Mouse (Mus musculus): ENCODE data around the gene Car7. TPM values are rescaled to one million over a fixed set of nuclear protein-coding genes. Genes with fewer than 3 reads are reported as not detected.

Car7 gene
- polyA plus RNA-seq, 1 experiment from 2014 or later, result 0.42 TPM

GRCm38 (mm10) chr8:104536028-104536427 is 1.5 kb downstream of the Car7 start:
- Histone ChIP-seq H3K9ac (ENCODE audit: low read depth, low read length) (no peak overlapping the region), H3K27me3 (ENCODE audit: control insufficient read depth, insufficient read depth, low read length) (peaks cover 19% of the 10 kb centered on the region), H3K27ac (ENCODE audit: low read depth, low read length) (no peak overlapping the region), H3K4me3 (ENCODE audit: low read depth, low read length) (no peak overlapping the region), H3K36me3 (ENCODE audit: control insufficient read depth, insufficient read depth, low read length) (no peaks in the 10 kb centered on the region), H3K9me3 (ENCODE audit: control insufficient read depth, low read length) (no peaks in the 10 kb centered on the region), H3K4me1 (replicated peaks; ENCODE audit: control insufficient read depth, insufficient read depth, low read length) (0 out of 2 replicates have a peak, but pooled peaks cover 6% of the 10 kb centered on the region), H3K4me2 (replicated peaks; ENCODE audit: low read depth, low read length) (no peak overlapping the region)
- 83% methylated on average over 4 of the region's 4 CpGs for WGBS
- ATAC-seq (ENCODE audit: low FRiP score) (no peak), DNase-seq (ENCODE audit: low spot score) (no peak)

- ATAC-seq (ENCODE audit: low FRiP score), result no peak
These were observed 4.4 kb downstream of the Car7 start for GRCm38 (mm10) chr8:104538896-104539295.

GRCm38 (mm10) chr8:104539566-104539965 is 5.1 kb downstream of the Car7 start:
- Histone ChIP-seq H3K4me3 (ENCODE audit: low read depth, low read length) (no peak overlapping the region), H3K4me1 (replicated peaks; ENCODE audit: control insufficient read depth, insufficient read depth, low read length) (0 out of 2 replicates have a peak, but pooled peaks cover 5% of the 10 kb centered on the region), H3K9ac (ENCODE audit: low read depth, low read length) (no peak overlapping the region), H3K9me3 (ENCODE audit: control insufficient read depth, low read length) (no peaks in the 10 kb centered on the region), H3K27me3 (ENCODE audit: control insufficient read depth, insufficient read depth, low read length) (peaks cover 45% of the 10 kb centered on the region), H3K27ac (ENCODE audit: low read depth, low read length) (no peak overlapping the region), H3K36me3 (ENCODE audit: control insufficient read depth, insufficient read depth, low read length) (no peaks in the 10 kb centered on the region), H3K4me2 (replicated peaks; ENCODE audit: low read depth, low read length) (no peak overlapping the region)
- no peak for ATAC-seq (ENCODE audit: low FRiP score)
- DNase-seq (ENCODE audit: low spot score), result no peak
- 93% methylated on average over 2 of the region's 2 CpGs for WGBS

More at GRCm38 (mm10) chr8:104538896-104539295, 4.4 kb downstream of the Car7 start:
- WGBS, result 87% methylated on average over 4 of the region's 4 CpGs
- no peak for DNase-seq (ENCODE audit: low spot score)
- H3K9me3 ChIP-seq (ENCODE audit: control insufficient read depth, low read length), result no peaks in the 10 kb centered on the region
- no peak overlapping the region for H3K9ac ChIP-seq (ENCODE audit: low read depth, low read length)
- H3K4me1 ChIP-seq (replicated peaks; ENCODE audit: control insufficient read depth, insufficient read depth, low read length), result 0 out of 2 replicates have a peak, but pooled peaks cover 5% of the 10 kb centered on the region
- H3K36me3 ChIP-seq (ENCODE audit: control insufficient read depth, insufficient read depth, low read length), result no peaks in the 10 kb centered on the region
- H3K27ac ChIP-seq (ENCODE audit: low read depth, low read length), result no peak overlapping the region
- no peak overlapping the region for H3K4me2 ChIP-seq (replicated peaks; ENCODE audit: low read depth, low read length)
- H3K27me3 ChIP-seq (ENCODE audit: control insufficient read depth, insufficient read depth, low read length), result peaks cover 45% of the 10 kb centered on the region
- H3K4me3 ChIP-seq (ENCODE audit: low read depth, low read length), result no peak overlapping the region

DNA sequence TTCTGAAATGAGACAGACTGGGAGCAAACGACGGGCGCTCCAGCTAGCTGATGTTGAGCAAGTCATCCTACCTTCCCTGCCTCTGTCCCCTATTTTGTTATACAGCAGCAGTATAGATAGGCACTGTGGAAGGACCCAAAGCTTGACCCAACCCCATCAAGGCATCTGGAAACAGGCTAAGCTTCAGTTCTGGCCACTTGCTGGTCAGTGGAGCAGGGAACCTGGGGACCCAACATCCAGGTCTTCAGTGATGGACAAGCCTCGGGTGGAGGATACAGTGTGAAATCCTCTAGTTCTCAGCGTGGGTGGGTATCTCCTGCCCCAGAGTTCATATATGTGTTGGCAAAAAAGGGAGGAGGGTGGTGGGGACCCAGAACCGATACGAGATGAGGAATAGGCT is 5.7 kb downstream of the Car7 start:
- DNase-seq (ENCODE audit: low spot score), result peak; percentile 16
- Histone ChIP-seq H3K36me3 (ENCODE audit: control insufficient read depth, insufficient read depth, low read length) (no peaks in the 10 kb centered on the region), H3K4me3 (ENCODE audit: low read depth, low read length) (peak overlapping the region; percentile 49), H3K4me1 (replicated peaks; ENCODE audit: control insufficient read depth, insufficient read depth, low read length) (0 out of 2 replicates have a peak, but pooled peaks cover 4% of the 10 kb centered on the region), H3K27ac (ENCODE audit: low read depth, low read length) (no peak overlapping the region), H3K9ac (ENCODE audit: low read depth, low read length) (no peak overlapping the region), H3K27me3 (ENCODE audit: control insufficient read depth, insufficient read depth, low read length) (peaks cover 45% of the 10 kb centered on the region), H3K9me3 (ENCODE audit: control insufficient read depth, low read length) (no peaks in the 10 kb centered on the region), H3K4me2 (replicated peaks; ENCODE audit: low read depth, low read length) (peak overlapping the region; percentile 89)
- 44% methylated on average over 7 of the region's 7 CpGs for WGBS
- no peak for ATAC-seq (ENCODE audit: low FRiP score)

DNA sequence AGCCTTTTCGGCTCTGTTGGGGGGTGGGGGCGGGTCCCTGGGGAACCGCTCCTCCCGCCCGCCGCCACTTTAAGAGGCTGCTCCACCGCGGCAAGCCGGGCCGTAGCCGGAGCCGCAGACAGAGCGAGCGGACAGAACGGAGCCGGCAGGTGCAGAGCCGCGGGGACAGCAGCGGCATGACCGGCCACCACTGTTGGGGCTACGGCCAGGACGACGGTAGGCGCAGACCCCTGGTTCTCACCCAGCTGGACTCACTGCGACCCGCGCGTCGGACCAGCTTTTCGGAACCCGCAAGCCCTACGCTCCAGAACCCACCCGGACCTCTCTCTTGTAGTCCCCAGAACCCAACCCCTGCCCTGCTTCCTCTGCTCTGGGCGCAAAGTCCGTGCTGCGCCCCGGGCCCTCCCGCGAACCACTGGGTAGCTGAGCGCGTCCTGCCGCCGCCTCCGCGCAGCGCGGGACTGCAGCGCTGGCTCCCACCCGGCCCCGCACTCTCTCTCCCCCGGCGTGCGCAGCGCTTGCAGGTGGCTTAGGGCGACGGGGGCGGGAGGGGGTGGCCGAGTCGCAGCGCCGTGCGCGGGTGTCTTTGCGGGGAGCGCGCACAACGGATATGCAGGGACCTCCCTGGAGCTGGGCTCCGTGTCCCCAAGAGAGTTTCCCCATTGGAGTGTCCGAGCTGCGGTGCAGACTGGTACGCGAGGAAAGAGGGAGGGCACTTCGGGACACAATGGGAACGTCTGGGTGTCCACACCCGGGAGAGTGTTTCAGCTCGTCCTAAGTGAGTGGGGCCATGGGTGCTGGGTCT is 6.4 kb downstream of the Car7 start:
- Histone ChIP-seq H3K36me3 (ENCODE audit: control insufficient read depth, insufficient read depth, low read length) (no peaks in the 10 kb centered on the region), H3K27me3 (ENCODE audit: control insufficient read depth, insufficient read depth, low read length) (peaks cover 45% of the 10 kb centered on the region), H3K9me3 (ENCODE audit: control insufficient read depth, low read length) (no peaks in the 10 kb centered on the region), H3K4me3 (ENCODE audit: low read depth, low read length) (peak overlapping the region; percentile 49), H3K4me2 (replicated peaks; ENCODE audit: low read depth, low read length) (peak overlapping the region; percentile 89), H3K9ac (ENCODE audit: low read depth, low read length) (peak overlapping the region; percentile 37; the same call in 1 of the 2 replicates), H3K4me1 (replicated peaks; ENCODE audit: control insufficient read depth, insufficient read depth, low read length) (0 out of 2 replicates have a peak, but pooled peaks cover 3% of the 10 kb centered on the region), H3K27ac (ENCODE audit: low read depth, low read length) (no peak overlapping the region)
- ATAC-seq (ENCODE audit: low FRiP score), result peak; percentile 74
- WGBS, result under 1% methylated on average over 64 of the region's 76 CpGs
- peak; percentile 58 for DNase-seq (ENCODE audit: low spot score)

GRCm38 (mm10) chr8:104541515-104541880 is 7.0 kb downstream of the Car7 start:
- H3K4me2 ChIP-seq (replicated peaks; ENCODE audit: low read depth, low read length), result peak overlapping the region; percentile 89
- H3K9ac ChIP-seq (ENCODE audit: low read depth, low read length), result peak overlapping the region; percentile 37; the same call in 1 of the 2 replicates
- no peak for DNase-seq (ENCODE audit: low spot score)
- ATAC-seq (ENCODE audit: low FRiP score), result no peak
- WGBS, result 15% methylated on average over 8 of the region's 8 CpGs
- H3K36me3 ChIP-seq (ENCODE audit: control insufficient read depth, insufficient read depth, low read length), result no peaks in the 10 kb centered on the region
- peak overlapping the region; percentile 49 for H3K4me3 ChIP-seq (ENCODE audit: low read depth, low read length)
- no peaks in the 10 kb centered on the region for H3K9me3 ChIP-seq (ENCODE audit: control insufficient read depth, low read length)
- no peak overlapping the region for H3K27ac ChIP-seq (ENCODE audit: low read depth, low read length)
- peaks cover 45% of the 10 kb centered on the region for H3K27me3 ChIP-seq (ENCODE audit: control insufficient read depth, insufficient read depth, low read length)
- 0 out of 2 replicates have a peak, but pooled peaks cover 3% of the 10 kb centered on the region for H3K4me1 ChIP-seq (replicated peaks; ENCODE audit: control insufficient read depth, insufficient read depth, low read length)

GRCm38 (mm10) chr8:104542160-104542559 is 7.7 kb downstream of the Car7 start:
- DNase-seq (ENCODE audit: low spot score), result peak; percentile 13
- WGBS, result 9% methylated on average over 11 of the region's 11 CpGs
- H3K36me3 ChIP-seq (ENCODE audit: control insufficient read depth, insufficient read depth, low read length), result no peaks in the 10 kb centered on the region
- H3K9ac ChIP-seq (ENCODE audit: low read depth, low read length), result no peak overlapping the region
- H3K27me3 ChIP-seq (ENCODE audit: control insufficient read depth, insufficient read depth, low read length), result peaks cover 45% of the 10 kb centered on the region
- no peak overlapping the region for H3K4me2 ChIP-seq (replicated peaks; ENCODE audit: low read depth, low read length)
- no peak overlapping the region for H3K27ac ChIP-seq (ENCODE audit: low read depth, low read length)
- no peaks in the 10 kb centered on the region for H3K9me3 ChIP-seq (ENCODE audit: control insufficient read depth, low read length)
- H3K4me1 ChIP-seq (replicated peaks; ENCODE audit: control insufficient read depth, insufficient read depth, low read length), result 0 out of 2 replicates have a peak, but pooled peaks cover 3% of the 10 kb centered on the region
- H3K4me3 ChIP-seq (ENCODE audit: low read depth, low read length), result no peak overlapping the region
- ATAC-seq (ENCODE audit: low FRiP score), result no peak

DNA sequence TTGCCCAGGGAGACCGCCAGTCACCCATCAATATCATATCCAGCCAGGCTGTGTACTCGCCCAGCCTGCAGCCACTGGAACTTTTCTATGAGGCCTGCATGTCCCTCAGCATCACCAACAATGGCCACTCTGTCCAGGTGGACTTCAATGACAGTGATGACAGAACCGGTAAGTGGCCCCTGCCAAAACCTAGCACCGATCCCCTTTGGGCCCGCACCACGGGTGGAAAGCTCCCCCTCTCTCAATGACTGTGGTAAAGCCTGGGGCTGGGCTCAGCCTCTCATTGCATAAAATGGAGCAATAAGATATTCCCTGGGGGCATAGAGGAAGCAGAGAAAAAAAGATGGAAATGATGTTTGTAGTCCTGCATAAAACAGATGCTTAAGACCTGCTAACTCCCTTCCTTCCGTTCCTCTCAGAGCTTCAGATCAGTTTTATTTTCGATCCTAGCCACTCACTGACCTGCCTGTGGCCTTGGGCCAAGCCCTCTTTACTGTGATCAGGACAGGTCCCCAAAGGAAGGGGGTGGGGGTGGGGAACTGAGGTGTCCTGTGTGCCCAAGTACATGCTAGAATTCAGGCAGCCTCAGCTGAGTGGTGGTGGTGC is 9.1 kb downstream of the Car7 start:
- WGBS, result 84% methylated on average over 8 of the region's 8 CpGs
- Histone ChIP-seq H3K4me1 (replicated peaks; ENCODE audit: control insufficient read depth, insufficient read depth, low read length) (0 out of 2 replicates have a peak, but pooled peaks cover 3% of the 10 kb centered on the region), H3K9me3 (ENCODE audit: control insufficient read depth, low read length) (no peaks in the 10 kb centered on the region)

More for the DNA sequence above, 9.1 kb downstream of the Car7 start:
- Histone ChIP-seq H3K27ac (ENCODE audit: low read depth, low read length) (no peak overlapping the region), H3K36me3 (ENCODE audit: control insufficient read depth, insufficient read depth, low read length) (no peaks in the 10 kb centered on the region), H3K4me2 (replicated peaks; ENCODE audit: low read depth, low read length) (no peak overlapping the region), H3K4me3 (ENCODE audit: low read depth, low read length) (no peak overlapping the region), H3K27me3 (ENCODE audit: control insufficient read depth, insufficient read depth, low read length) (peaks cover 42% of the 10 kb centered on the region), H3K9ac (ENCODE audit: low read depth, low read length) (no peak overlapping the region)
- ATAC-seq (ENCODE audit: low FRiP score) (no peak), DNase-seq (ENCODE audit: low spot score) (no peak)

Measured in hindbrain, embryonic 11.5 days (tissue).